Mouse (Mus musculus): ENCODE data around the gene Ank2.

Ank2 gene

DNA sequence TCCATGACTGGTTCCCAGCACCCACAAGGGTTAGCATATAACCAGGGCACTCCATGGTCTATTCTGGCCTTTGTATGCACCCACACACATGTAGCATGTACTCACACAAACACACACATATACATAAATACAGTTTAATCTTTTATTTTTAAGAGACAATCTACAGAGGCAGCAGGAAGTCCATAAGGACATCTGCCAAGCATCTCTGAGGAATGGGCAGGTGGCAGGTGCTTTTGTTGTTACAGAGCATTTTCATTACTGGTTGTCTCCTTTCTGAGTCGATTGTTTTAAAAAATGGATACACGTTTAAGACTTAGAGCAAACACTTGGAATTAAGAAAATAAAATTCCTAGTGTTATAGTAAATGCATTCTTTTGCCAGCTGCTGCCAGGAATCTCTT, 390.7 kb downstream of the Ank2 start:
- no peak for DNase-seq

DNA sequence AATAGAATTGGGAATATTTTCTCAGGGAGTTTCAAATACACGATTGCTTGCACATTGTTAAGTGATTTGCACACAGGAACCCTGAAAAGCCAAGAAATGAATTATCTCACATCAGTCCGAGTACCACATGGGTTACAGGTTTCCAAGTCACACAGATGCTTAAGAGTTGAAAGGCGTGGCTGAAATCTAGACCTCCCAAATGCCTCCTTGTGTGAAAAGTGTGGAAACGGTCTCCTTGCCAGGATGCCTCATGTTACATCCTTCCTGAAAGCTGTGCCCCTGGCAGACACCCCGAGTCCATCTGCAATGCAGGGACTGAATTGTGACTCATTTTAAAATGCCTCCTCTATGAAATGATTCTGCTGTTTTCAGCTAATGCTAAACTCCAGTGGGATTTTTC, 391.9 kb downstream of the Ank2 start:
- peak; percentile 93 for DNase-seq

DNA sequence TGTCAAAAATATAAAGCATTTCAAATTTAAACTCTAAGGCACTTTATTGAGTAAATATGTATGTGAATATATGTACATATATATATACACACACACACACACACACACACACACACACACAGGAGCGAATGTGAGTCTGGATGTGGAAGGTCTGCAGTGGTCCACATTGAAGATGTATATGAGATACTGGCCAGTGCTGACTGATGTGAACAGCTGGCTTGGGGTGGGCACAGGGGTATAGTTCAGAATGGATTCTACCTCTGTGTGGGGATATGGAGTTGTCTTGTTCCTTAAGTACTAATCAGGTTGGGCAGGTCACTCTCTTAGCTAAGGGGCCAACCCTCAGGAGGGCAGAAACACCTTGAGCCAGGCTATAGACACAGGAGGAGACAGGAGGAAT, 397.8 kb downstream of the Ank2 start:
- DNase-seq, result peak; percentile 56

DNA sequence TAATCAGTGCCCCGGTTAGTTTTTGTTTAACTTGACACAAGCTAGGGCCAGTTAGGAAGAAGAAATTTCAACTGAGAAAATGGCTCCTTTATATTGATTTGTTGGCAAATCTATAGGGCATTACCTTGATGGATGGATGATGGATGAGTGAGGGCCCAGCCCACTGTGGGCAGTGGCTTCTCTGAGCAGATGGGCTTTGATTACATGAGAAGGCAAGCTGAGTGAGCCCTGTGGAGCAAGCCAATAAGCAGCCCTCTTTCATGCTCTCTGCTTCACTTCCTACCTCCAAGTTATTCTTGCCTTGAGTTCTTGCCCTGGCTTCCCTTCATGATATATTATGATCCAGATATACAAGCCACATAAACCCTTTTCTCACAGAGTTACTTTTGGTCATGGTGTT, 401.4 kb downstream of the Ank2 start:
- DNase-seq, result peak; percentile 42

DNA sequence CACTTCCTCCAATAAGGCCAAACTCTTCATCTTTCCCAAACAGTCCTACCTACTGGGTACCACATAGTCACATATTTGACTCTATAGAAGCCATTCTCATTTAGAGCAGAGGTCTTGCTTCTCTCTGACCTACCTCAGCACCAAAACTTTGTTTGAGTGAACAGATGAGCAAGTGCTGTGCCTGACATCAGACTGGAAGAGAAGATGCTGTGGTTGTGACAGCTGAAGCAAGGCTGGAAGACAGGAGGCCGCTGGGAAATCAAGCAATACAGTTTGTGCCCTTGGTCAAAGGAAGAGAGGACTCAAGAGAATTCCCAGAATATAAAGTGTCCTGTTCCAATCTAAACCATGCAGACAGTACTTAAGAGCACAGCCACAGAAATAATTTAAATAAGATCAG, 402.0 kb downstream of the Ank2 start:
- DNase-seq, result peak; percentile 74

DNA sequence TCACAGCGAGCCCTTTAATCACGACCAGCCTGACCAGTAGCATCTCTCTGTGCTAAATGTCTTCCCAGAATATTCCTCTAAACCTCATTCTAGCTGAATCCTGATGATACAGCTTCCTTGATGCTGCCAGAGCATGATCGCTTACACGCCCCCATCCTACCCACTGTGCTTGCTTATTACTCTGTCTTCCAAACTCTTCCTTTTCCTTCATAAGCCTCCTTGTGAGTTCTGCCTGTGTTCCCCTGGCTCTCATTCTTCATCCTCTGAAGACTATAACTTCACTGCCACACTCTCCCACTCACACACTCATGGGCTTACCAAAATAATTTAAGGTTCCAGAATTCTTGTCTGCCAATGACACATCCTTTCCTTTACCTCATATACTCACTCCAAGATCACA, 405.5 kb downstream of the Ank2 start:
- DNase-seq, result peak; percentile 41

DNA sequence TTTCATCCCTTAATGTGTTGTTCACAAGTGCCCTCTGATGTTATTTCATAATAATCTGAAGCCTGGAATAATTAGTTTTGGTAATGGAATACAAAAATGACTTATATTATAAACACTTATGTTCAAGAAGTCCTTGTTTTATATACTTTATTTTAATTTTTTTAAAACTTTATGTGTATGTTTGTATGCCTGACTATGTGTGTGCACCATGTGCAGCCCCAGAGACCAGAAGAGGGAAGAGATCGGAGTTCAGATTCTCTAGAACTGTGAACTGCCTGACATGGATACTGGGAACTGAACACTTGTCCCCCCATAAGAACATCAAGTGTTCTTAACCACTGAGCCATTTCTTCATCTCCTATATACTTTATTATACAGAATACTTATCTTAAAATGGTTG, 411.6 kb downstream of the Ank2 start:
- DNase-seq, result no peak

DNA sequence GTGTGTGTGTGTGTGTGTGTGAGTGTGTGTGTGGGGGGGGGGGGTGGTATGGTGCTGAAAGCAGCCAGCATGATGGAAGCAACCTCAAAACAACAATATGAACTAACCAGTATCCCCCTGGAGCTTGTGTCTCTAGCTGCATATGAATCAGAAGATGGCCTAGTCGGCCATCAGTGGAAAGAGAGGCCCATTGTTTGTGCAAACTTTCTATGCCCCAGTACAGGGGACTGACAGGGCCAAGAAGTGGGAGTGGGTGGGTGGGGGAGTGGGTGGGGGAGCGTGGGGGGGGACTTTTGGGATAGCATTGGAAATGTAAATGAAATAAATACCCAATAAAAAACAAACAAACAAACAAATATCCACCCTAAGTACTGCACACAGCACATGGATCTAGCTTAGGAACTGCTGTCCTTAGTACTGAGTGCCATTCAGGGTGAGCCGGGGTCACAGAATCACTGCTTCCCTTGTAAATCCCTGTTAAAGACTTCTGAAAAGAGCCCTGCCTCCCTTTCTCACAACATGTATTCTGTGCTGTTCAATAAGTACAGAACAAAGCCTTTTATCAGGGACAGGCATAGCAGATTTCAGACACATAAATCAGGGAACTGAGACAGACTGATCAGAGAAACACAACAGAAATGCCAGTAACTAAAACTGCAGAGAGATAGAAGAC, 412.2 kb downstream of the Ank2 start:
- no peak for DNase-seq

DNA sequence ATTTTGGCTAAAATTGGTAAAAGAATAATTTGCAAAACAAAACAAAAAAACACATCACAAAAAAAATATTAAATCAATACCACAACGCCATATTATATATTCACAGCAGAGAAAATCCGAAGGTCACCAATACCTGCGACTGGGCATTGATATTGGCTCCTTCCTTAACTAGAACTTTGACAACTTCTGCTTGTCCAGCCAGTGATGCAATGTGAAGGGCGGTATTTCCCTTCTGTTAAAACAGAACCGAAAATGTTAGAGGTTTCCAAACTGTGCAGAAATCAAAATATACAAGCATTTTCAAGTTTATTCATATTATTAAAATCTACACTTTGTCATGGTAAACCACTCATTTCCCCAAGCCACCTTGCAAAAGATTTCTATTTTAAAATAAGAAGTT, 421.8 kb downstream of the Ank2 start:
- peak; percentile 49 for DNase-seq

DNA sequence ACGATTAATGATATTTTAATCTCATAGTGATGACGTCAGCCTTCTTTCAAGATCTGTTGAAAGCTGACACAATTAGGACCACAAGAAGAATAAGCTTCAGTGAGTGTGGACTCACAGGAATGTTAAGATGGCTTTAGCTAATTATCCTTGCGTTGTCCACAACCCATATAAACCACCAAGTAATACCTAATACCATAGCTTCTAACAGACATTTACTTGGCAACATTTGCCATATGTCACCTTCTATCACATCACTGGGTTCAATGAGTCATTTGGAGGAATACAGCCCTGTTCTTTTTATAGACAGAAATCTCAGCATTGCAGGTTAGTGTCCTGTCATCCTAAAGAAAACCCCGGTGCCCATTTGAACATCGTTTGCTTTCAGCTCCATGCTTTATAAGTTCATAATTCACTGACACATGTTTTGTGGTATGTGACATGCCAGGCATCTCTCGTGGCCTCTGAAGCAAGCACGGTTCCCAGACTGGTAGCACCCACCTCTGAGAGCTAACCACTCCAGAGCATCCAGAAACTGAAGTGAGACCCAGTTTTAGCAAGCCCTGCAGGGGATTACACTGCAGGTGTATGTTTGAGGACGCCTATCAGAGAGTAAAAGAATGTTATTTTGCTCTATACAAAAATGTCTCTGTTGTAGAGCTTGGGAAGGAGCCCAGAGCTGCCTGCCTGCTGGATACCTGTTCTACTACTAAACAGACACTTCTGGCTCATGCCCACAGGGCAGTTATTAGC, 423.4 kb downstream of the Ank2 start:
- peak; percentile 72 for DNase-seq

DNA sequence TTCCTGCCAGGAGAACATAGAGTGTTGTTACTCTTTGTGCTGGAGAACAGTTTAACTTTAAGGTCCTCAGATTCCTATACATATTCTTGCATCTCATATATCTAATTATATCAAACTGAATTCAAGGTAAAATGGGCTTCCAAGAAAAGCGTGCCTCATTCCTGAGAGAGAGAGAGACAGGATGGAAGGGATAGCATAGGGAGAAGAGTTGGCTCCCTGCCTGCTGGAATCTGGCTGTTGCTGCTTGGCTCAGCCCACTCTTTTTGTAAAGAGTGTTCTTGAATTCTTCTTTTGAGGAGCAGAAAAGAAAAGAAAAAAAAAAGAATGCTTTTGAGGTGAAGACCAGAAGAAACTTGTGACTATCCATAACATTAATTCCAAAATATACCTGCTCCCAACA, 427.7 kb downstream of the Ank2 start:
- peak; percentile 83 for DNase-seq

DNA sequence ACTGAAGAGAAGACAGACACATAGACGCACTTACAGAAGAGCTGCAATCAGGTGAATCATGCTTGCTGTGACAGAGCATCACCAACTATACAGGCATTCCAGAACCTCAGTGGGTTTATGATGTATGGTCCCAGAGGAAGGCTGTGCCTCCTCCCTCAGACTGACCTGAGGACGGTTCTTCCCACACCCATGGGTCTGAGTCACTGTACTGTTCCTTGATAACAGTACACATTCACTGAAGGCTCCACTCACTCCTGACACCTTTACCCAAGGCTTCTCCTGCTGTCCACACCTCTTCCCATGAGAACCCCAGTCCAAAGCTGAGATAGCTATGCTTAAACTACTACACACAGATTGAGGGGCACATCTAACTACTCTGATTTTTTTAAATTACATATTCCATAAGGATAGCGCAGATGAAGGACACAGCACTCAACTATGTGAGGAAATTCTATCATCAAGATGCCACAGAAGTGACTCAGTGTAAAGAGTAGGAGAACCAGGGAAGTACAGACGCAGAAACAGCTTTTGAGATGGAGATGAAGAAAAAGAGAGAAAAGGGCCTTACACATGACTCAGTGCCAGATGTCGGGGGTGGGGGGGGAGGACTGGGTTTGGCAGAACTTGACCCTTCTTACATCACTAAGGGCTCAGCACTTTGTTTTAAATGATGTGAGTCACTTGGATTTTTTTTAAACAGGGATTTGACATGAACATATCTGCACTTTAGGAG, 435.3 kb downstream of the Ank2 start:
- DNase-seq, result peak; percentile 76

DNA sequence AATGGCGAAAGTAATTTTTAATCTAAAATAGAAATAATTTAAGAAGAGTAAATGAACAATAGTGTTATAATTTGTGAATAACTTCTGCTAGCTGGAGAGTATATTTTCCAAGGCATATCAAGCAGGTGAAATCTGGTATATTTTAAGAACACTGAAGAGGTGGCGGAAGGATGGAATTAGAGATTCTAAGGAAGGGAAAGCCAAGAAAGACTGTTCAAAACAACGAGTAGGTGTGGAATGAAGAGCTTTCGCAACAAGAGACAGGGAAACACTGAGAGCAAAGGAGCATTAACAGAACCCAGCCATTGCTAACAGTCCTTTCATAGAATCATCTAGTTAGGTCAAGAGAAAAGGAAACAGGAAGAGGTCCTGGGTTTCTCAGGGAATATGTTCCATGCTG, 439.5 kb downstream of the Ank2 start:
- DNase-seq, result no peak

DNA sequence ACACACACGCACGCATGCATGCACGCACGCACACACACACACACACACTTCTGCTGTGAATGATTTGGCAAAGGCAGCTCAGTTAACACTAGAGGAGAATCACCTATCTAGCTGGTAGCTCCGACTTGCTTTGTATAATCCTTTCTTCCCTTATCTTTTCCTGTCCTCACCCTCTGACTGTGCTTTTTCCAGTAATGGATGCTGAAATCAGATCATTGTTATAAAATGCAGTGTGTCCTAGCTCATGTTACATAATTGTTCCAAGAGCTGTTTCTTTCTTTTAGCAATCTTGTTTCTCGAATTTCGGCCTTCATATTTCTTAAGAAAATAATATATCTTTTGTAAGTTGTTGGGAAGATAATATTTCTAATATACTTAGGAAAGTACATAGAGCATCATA, 457.9 kb downstream of the Ank2 start:
- DNase-seq, result no peak

DNA sequence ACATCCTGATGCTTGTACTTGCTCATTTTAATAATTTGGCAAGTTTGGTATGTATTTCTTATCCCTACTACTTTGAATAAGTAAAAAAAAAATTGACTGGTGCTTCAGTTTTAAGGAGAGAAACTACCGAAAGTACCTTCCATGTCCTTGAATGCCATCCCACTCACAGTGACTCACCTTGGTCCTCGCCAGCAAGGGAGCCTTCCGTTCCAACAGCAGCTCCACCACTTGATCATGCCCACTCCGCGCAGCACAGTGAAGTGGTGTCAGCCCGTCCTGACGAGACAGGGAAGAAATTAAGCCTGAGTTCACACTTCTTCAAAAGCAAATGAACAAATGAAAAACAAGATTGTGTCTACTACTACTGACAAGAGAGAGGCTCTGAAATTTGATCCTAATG, 460.6 kb downstream of the Ank2 start:
- DNase-seq, result no peak

DNA sequence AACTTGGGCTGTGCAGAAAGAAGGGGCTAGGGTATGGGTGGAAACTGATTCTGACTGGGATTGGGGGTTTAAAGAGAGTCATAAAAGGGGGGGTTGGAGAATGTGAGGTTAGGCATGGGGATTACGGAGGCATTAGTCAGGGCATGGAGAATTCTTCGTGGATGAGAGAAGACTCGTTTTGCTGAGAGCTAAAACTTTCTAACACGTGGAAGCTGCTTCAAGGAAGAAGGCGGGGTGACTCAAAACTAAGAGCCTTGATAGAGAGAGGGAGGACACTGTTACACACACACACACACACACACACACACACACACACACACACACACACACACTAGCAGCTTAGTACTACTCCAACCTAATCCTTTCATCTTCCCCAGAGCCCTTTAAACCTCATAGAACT, 463.0 kb downstream of the Ank2 start:
- DNase-seq, result no peak

DNA sequence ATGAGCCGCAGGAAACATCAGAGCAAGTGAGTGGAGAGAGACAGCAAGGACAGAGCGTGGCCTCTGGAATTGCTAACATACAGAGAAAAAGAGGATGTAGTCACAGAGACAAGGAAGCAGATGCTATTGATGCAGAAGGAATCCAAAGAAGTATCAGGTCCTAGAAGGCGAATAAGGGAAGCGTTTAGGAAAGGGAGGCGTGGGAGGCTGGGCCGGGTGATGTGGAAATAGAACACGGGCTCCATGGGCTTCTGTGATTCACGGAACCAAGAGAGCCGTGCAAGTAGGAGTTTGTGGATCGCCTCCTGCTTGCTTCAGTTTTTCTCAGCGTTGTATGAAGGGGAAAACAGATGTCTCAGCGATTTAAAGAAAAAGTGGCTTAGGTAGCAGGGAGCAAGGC, 463.6 kb downstream of the Ank2 start:
- DNase-seq, result peak; percentile 95

DNA sequence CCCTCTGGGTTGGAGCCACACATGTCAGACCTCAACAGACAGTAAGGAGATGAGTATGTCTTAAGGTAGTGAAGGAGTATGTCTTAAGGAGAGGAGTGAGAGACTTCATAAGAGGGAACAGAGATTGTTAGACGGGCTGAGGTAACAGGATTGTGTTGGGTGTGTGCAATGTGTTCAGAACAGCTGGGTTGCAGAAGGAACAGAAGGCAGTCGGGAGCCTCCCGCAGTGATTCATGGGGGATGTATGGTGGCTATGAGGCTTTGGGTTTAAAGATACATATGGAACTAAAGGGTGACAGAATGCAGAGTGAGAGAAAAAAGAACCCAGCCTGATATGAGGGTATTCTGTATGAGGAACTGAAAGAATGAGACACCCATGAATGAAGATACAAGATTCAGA, 464.2 kb downstream of the Ank2 start:
- no peak for DNase-seq

DNA sequence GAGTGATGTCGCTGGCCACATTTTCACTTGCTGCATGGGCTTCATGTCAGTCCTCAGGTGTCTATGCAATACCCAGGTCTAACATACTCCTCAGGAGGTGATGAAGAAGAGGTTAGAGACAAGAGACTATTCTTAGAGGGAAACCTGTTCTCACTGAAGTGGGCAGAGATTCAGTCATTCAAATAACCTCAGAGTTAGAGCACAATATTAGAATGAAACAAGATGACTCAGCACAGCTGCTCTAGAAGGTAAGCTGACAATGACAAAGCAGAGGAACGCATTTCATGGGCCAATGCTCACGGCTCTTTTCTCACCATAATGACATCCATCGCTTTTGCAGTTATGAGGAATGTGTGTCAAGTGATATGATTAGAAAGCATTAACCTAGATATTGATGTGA, 475.2 kb downstream of the Ank2 start:
- no peak for DNase-seq

DNA sequence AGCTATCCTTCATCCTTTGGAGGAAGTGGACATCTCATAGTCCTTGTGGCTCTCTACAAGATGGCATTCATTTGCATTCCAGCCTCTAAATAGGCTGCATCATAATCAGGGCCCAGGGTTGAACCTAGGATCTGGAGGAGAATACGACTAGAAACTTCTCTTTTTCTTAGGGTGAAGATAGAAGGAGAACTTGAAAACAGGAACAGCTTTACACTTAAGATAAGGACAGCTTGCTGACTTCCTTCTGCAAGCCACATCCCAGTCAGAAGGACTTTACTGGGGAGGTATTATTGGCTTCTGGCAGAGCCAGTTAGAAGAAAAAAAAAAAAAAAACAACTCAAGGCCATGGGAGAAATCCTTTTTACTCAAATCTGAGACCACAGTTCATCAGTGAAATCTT, 479.0 kb downstream of the Ank2 start:
- no peak for DNase-seq

DNA sequence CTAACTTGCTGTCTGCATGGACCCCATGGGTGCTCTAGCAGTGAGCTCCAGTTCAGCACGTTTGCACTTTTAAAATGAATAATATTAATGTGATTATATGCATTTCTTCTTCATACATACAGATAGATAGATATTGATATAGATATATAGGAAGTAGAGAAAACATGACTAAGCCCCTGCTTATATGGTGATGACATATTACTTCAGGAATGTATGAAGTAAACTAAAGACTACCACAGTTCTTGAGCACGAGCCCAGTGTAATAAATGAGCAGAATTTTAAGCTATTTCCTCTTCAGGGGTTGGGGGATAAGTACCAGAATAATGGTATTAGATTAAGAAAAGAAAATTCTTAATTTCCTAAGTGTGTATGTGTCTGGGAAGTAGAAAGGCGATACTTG, 479.4 kb downstream of the Ank2 start:
- no peak for DNase-seq

DNA sequence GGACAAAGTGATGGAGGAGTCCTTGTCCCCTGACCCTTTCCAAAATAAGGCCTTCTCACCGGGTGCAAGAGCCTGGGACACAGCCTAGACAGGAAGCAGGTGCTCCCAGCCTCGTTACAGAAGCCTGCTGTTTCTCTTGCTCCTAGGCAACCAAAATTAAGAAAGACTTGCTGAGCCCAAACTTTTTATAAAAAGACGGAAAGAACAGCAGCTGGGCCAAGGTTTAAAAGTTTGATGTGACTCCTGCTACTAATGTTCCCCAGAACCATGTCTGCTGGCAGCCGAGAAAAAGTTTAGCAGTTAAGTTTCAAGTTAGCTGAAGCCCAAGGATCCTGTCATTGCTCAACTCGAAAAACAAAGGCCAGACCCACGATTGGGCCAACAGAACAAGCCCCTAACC, 480.0 kb downstream of the Ank2 start:
- DNase-seq, result peak; percentile 98

DNA sequence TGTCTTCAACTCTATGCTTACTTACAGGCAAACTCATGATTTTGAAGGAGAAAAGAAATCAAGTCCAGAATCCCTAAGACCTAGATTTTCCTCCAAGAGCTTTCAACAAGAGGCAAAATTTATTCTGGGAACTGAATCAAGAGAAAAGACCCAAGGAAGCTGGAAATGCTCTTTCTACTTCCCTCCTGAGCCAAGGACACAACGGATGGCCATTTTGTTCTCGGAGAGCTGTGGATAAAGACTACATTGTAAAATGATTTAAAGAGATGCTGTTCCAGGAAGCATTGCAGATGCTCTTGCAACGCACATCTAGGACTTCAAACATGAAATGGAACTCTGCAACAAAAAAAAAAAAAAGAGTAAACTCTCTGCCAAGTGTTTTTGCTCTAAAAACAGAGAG, 481.6 kb downstream of the Ank2 start:
- no peak for DNase-seq

DNA sequence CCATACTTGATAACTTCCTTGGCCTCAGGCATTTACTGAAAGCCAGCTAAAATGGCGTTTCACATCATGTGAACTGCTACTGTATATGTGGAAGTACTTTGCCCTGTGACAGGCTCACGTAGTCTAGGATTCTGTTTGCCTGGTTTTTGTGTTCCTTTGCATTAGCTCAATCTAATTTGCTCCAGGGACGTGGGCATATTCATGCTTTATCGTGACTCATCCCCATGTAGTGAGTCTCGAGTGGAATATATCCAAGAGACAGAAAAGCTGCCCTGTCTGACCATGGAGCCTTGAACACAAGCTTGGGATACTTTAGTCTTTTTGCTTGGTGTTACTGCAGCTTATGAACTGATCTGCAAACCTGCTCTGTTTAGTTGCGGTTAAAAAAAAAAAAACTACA, 483.6 kb downstream of the Ank2 start:
- DNase-seq, result no peak

All from heart, adult 11 months (tissue).